Mouse (Mus musculus) forebrain, embryonic 14.5 days (tissue): Measurements from ENCODE around the gene Mrto4. TPM values are rescaled to one million over a fixed set of nuclear protein-coding genes. Genes with fewer than 3 reads are reported as not detected.
"Not testable (repeated sequence)": the region's sequence is repeated elsewhere in the genome, so short reads cannot be mapped to it uniquely, and the experiment has no call there.

Experiments used
- ATAC-seq: fragments of 200-750 bp; cut with Nextera tagmentation; 2 replicates; pipeline ENCODE4 v1.8.0; 2017; ENCODE audit warnings: mild to moderate bottlenecking, moderate library complexity
- DNase-seq: peaks from one replicate; pipeline ENCODE4 v3.0.0-alpha.2; 2015; ENCODE audit warnings: low spot score
- H3K27ac ChIP-seq: fragments of 300-500 bp; sonication (generic); 2 replicates; pipeline ENCODE4 v1.5.1; 2014; ENCODE audit warnings: low read depth, mild to moderate bottlenecking, control low read depth, low read length, moderate library complexity
- H3K27me3 ChIP-seq: fragments of 300-500 bp; sonication (generic); replicated peaks from 2 replicates; pipeline ENCODE4 v1.6.1; 2014; ENCODE audit warnings: low read length, control low read depth, mixed read lengths; ENCODE audit not compliant: control insufficient read depth, insufficient read depth
- H3K36me3 ChIP-seq: fragments of 300-500 bp; sonication (generic); 2 replicates; pipeline ENCODE4 v1.6.1; 2014; ENCODE audit warnings: low read length, control low read depth; ENCODE audit not compliant: control insufficient read depth, insufficient read depth
- H3K4me1 ChIP-seq: fragments of 300-500 bp; sonication (generic); 2 replicates; pipeline ENCODE4 v1.6.1; 2014; ENCODE audit warnings: antibody characterized with exemption, low read length, control low read depth; ENCODE audit not compliant: control insufficient read depth, insufficient read depth
- H3K4me2 ChIP-seq: fragments of 300-500 bp; sonication (generic); 2 replicates; pipeline ENCODE4 v1.6.1; 2014; ENCODE audit warnings: mild to moderate bottlenecking, control low read depth, low read length
- H3K4me3 ChIP-seq: fragments of 300-500 bp; sonication (generic); 2 replicates; pipeline ENCODE4 v1.5.1; 2014; ENCODE audit warnings: low read depth, low read length, control low read depth
- H3K9ac ChIP-seq: fragments of 300-500 bp; sonication (generic); 2 replicates; pipeline ENCODE4 v1.6.1; 2014; ENCODE audit warnings: mild to moderate bottlenecking, low read length, control low read depth, moderate library complexity
- H3K9me3 ChIP-seq: fragments of 300-500 bp; sonication (generic); replicated peaks from 2 replicates; pipeline ENCODE4 v1.6.1; 2016; ENCODE audit warnings: low read length, control low read depth, mixed read lengths; ENCODE audit not compliant: control insufficient read depth
- WGBS: fragments of 180-500 bp; shearing (Covaris S2); extraction: QIAGEN DNeasy Blood & Tissue Kit; methylation state at CpG from one replicate; pipeline ENCODE4 v1.1.7; 2014; 5-methylcytosine and 5-hydroxymethylcytosine counted together
- polyA plus RNA-seq: library from polyadenylated mRNA; unstranded; fragments of >200 nt; fragmentation: Nextera tagmentation; extraction: Ambion mirVana; gene quantifications from 2 replicates; pipeline ENCODE4 v1.2.1, GENCODE M21; 2014

Mrto4 gene
- 101 and 110 TPM in 2 replicates for polyA plus RNA-seq

DNA sequence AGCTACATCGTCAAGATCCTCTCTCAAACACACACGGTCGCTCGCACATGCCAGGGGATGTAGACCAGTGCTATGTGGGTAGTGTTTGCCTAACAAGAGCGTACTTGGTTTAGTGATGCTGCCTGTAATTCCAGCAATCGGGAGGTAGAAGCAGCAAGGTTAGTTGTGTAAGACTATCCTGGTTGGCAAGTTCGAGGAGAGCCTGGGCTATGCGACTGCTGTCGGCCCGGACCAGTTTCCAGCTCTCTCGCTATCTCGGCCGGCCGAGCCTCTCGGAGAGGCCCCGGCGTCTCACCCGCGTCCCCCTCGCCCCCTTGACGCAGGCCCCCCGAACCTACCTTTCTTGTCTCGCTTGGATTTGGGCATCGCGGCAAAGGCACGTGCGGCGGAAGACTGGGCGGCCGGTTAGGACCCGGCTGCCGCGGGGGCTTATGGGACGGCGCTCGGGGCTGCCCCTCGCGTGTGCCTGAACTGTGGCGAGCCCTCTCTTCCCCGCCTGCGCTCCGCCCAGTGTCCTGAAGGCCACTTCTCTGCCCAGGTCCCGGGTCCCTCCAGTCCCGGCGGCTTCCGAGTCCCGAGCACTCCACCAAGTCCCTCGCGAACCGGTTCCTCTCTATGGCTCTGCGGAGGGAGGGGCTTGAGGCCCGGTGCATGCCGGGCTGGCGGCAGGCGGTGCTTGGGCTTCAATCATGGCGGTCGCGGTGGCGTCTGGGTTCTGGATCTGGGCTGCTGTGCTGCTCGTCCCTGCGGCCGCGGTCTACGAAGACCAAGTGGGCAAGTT, at the start of gene Mrto4, which contains the start of the genes Emc1 and Ubr4:
Gene Mrto4, minus strand, starts transcription at position 646 of the 781 bp plus-strand sequence.
Gene Emc1, plus strand, starts transcription at position 657 of the 781 bp plus-strand sequence.
Gene Ubr4, plus strand, starts transcription at position 679 of the 781 bp plus-strand sequence.
- Histone ChIP-seq H3K9me3 (no peaks in the 10 kb centered on the region), H3K4me1 (peaks cover 10% of the 10 kb centered on the region), H3K36me3 (peaks cover 47% of the 10 kb centered on the region), H3K4me3 (peak within 1 kb of the TSS; percentile 83), H3K4me2 (peak within 1 kb of the TSS; percentile 98), H3K9ac (peak within 1 kb of the TSS; percentile 87), H3K27me3 (no peaks in the 10 kb centered on the region), H3K27ac (peak within 1 kb of the TSS; percentile 95)
- ATAC-seq = peak; percentile 99
- WGBS = under 1% methylated on average over 60 of the region's 64 CpGs
- peak; percentile 91 for DNase-seq

DNA sequence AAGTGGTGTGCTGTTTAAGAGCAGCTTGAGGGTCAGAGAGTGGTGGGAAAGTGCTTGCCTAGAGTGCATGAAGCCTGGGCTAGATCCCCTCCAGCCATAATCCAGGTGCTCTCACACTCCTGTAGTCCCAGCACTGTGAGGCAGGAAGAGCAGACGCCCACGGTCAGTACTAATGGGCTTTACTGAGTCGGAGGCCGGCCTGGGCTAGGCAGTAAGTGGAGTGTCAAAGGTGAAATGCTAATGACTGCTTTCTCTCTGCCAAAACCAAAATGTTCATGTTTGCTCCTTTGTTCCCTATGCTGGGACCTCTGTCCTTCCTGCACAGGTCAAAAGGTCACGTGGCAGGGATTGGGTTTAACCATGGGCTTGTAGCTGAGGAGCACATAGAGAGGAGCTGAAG, 48.1 kb upstream of the Mrto4 start:
- no peaks in the 10 kb centered on the region for H3K4me1 ChIP-seq
- no peak for DNase-seq
- H3K4me3 ChIP-seq = no peak overlapping the region
- H3K9ac ChIP-seq = no peak overlapping the region
- no peak overlapping the region for H3K27ac ChIP-seq
- H3K36me3 ChIP-seq = peaks cover 94% of the 10 kb centered on the region
- no peak for ATAC-seq
- H3K4me2 ChIP-seq = no peak overlapping the region
- no peaks in the 10 kb centered on the region for H3K27me3 ChIP-seq
- H3K9me3 ChIP-seq = no peaks in the 10 kb centered on the region
- WGBS = 93% methylated on average over 5 of the region's 5 CpGs

DNA sequence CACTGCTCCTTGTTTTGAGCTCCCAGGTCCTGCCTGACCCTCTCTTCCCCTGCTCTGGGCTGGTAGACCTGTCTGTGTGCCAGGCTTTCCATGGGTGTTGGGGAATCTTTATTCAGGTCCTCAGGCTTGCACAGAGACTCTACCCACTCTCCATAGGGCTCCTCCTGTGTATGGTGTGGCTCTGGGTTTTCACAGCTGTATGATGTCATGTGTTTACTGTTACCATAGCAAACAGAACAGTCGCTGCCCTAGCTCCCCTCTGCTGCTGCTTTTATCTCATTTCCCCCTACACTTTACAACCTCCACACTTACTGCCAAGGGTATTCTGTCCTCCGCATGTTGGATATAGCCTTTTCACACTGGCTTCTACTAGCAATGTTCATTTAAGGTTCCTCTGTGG, 43.1 kb upstream of the Mrto4 start:
- Histone ChIP-seq H3K4me3 (no peak overlapping the region), H3K9me3 (no peaks in the 10 kb centered on the region), H3K27me3 (no peaks in the 10 kb centered on the region), H3K4me1 (no peaks in the 10 kb centered on the region), H3K9ac (no peak overlapping the region), H3K36me3 (peaks cover 93% of the 10 kb centered on the region), H3K4me2 (no peak overlapping the region), H3K27ac (no peak overlapping the region)
- WGBS = 66% methylated on average over 2 of the region's 2 CpGs
- ATAC-seq = no peak
- no peak for DNase-seq

GRCm38 (mm10) chr4:139389557-139389956, 37.2 kb upstream of the Mrto4 start:
- no peaks in the 10 kb centered on the region for H3K9me3 ChIP-seq

GRCm38 (mm10) chr4:139386869-139387319, 34.5 kb upstream of the Mrto4 start:
- Histone ChIP-seq H3K27me3 (no peaks in the 10 kb centered on the region), H3K4me2 (no peak overlapping the region), H3K4me1 (no peaks in the 10 kb centered on the region), H3K9ac (no peak overlapping the region), H3K4me3 (no peak overlapping the region), H3K36me3 (peaks cover 28% of the 10 kb centered on the region), H3K27ac (no peak overlapping the region), H3K9me3 (no peaks in the 10 kb centered on the region)
- DNase-seq (peak; percentile 38), ATAC-seq (no peak)
- 68% methylated on average over 6 of the region's 6 CpGs for WGBS

More at GRCm38 (mm10) chr4:139389557-139389956, 37.2 kb upstream of the Mrto4 start:
- H3K27me3 ChIP-seq = no peaks in the 10 kb centered on the region
- H3K4me3 ChIP-seq = no peak overlapping the region
- no peak overlapping the region for H3K4me2 ChIP-seq
- no peak overlapping the region for H3K9ac ChIP-seq
- no peak for ATAC-seq
- no peaks in the 10 kb centered on the region for H3K4me1 ChIP-seq
- peaks cover 52% of the 10 kb centered on the region for H3K36me3 ChIP-seq
- H3K27ac ChIP-seq = no peak overlapping the region
- WGBS = 88% methylated on average over 4 of the region's 4 CpGs
- DNase-seq = no peak

- H3K4me1 ChIP-seq, H3K4me2 ChIP-seq, H3K4me3 ChIP-seq, ATAC-seq, H3K27me3 ChIP-seq, H3K9me3 ChIP-seq, H3K9ac ChIP-seq, H3K27ac ChIP-seq, DNase-seq: not testable (repeated sequence)
- H3K36me3 ChIP-seq = peaks cover 17% of the 10 kb centered on the region
- 94% methylated on average over 5 of the region's 5 CpGs for WGBS
These were observed 33.5 kb upstream of the Mrto4 start for GRCm38 (mm10) chr4:139385841-139386240.

DNA sequence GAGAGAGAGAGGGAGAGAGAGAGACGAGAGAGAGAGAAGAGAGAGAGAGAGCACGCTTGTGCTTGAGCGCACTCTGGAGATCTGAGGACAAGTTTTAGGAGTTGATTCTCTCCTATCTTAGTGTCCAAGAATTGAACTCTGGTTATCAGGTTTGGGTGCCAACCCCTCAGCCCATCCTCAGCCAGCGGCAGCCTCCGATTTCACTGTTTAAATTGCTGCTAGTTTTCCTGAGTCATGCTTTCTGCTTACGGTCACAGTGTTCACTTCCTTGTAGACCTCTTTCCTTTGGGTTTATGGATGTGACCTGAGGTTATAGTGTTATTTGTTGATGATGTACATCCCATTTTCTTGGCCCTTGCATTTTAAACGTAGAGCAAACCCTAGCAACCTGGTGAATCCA, 29.9 kb upstream of the Mrto4 start:
- Histone ChIP-seq H3K27me3 (no peaks in the 10 kb centered on the region), H3K4me2 (no peak overlapping the region), H3K4me1 (peaks cover 11% of the 10 kb centered on the region), H3K27ac (no peak overlapping the region), H3K9ac (no peak overlapping the region), H3K4me3 (no peak overlapping the region), H3K9me3 (no peaks in the 10 kb centered on the region), H3K36me3 (peaks cover 5% of the 10 kb centered on the region; the same call in 1 of the 2 replicates)
- DNase-seq = no peak
- ATAC-seq = no peak
- WGBS = 88% methylated on average over 7 of the region's 7 CpGs

DNA sequence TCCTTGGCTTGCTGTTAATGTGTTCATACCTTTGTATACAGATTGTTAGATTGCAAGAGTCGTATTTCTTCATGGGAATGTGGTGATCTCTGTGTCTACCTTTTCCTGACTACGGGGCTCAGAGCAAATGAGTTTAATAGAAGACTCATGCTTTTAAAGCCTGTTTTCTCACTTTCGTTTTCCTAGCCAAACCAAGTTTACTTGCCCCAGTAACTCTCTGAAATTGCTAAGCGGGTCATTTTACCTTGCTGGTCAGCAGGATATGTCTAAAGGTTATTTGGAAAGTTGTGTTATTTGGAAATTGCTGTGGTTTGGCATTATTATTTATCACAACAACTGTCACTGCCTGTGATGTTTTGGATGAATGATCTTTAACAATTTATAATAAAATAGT, 29.1 kb upstream of the Mrto4 start:
- Histone ChIP-seq H3K4me1 (peaks cover 11% of the 10 kb centered on the region), H3K9me3 (no peaks in the 10 kb centered on the region), H3K36me3 (peaks cover 12% of the 10 kb centered on the region), H3K9ac (peak overlapping the region; percentile 86), H3K27ac (no peak overlapping the region), H3K27me3 (no peaks in the 10 kb centered on the region), H3K4me3 (peak overlapping the region; percentile 88), H3K4me2 (peak overlapping the region; percentile 96)
- 63% methylated on average over 4 of the region's 4 CpGs for whole genome bisulfite sequencing
- ATAC-seq (no peak), DNase-seq (no peak)
